Mouse (Mus musculus): ENCODE results near the gene Stra6. TPM values are rescaled to one million over a fixed set of nuclear protein-coding genes. Genes with fewer than 3 reads are reported as not detected.
A peak's percentile ranks its signal among the peaks of the same experiment; 100 is the strongest.

Stra6 gene
- total and polyA plus RNA-seq, 2 experiments: not detected

DNA sequence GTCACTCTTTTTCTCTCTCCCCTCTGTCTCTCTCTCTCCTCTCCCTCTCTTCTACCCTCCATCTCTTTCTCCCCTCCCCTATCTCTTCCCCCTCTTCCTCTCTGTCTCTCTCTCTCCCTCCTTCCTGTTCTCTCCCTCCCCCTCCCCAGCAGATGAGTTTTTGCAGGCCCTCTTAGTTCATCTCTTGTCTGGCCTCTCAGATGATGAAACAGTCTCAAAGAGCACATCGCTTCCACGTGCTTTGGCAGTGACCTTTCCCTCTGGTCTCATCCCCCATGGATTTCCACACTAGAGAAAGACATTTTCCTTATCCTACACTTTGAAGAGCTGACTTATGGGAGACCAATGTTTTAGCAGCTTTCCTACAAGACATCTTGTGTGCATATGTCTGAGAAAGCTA, 109.3 kb downstream of the Stra6 start:
- 22% methylated on average over 2 of the region's 2 CpGs for WGBS
- Histone ChIP-seq H3K27me3 (ENCODE audit: control insufficient read depth, insufficient read depth, low read length) (no peaks in the 10 kb centered on the region), H3K4me1 (ENCODE audit: control insufficient read depth, insufficient read depth, low read length) (no peaks in the 10 kb centered on the region), H3K79me2 (ENCODE audit: control insufficient read depth, insufficient read depth, low read length) (no peaks in the 10 kb centered on the region), H3K27ac (replicated peaks; ENCODE audit: insufficient read depth, low read depth, low read length) (no peak overlapping the region), H3K36me3 (ENCODE audit: control insufficient read depth, insufficient read depth, low read length) (no peaks in the 10 kb centered on the region), H3K9ac (ENCODE audit: low read depth, low read length) (no peak overlapping the region), H3K4me3 (ENCODE audit: insufficient read depth, low read depth, low read length) (no peak overlapping the region)
- peak; percentile 42 for DNase-seq (ENCODE audit: extremely low read depth, low read depth, low spot score)
- TF ChIP-seq CTCF (IDR thresholded peaks at IDR 0.05; ENCODE audit: low read depth, low read length) (no peak), POLR2A (IDR thresholded peaks at IDR 0.05; ENCODE audit: extremely low read depth, insufficient read depth, low read length) (no peak)

DNA sequence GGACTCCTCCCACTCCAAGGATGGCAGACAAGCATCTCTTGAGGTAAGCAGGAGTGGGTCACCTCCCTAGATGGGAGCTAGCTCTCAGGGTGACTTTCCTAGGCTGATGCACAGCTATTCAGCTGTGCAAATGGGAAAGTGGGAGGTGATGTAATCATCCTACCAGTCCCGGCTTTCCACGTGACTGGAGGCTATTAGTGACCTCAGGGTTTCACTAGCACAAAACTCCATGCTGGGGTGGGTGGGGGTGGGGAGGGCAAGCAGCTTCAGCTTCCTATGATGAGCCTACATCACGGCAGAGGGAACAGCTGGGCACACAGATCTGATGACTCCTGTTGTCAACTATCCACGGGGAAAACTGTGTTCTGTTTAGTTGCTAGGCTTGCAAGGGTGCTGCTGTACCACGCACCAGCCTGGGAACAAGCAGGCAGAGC, 111.2 kb downstream of the Stra6 start:
- H3K4me3 ChIP-seq (ENCODE audit: insufficient read depth, low read depth, low read length): no peak overlapping the region
- TF ChIP-seq CTCF (IDR thresholded peaks at IDR 0.05; ENCODE audit: low read depth, low read length) (no peak), POLR2A (IDR thresholded peaks at IDR 0.05; ENCODE audit: extremely low read depth, insufficient read depth, low read length) (no peak)
- no peak for DNase-seq (ENCODE audit: extremely low read depth, low read depth, low spot score)
- no peaks in the 10 kb centered on the region for H3K27me3 ChIP-seq (ENCODE audit: control insufficient read depth, insufficient read depth, low read length)
- H3K9ac ChIP-seq (ENCODE audit: low read depth, low read length): no peak overlapping the region
- WGBS: 49% methylated on average over 5 of the region's 5 CpGs
- no peaks in the 10 kb centered on the region for H3K4me1 ChIP-seq (ENCODE audit: control insufficient read depth, insufficient read depth, low read length)
- no peaks in the 10 kb centered on the region for H3K79me2 ChIP-seq (ENCODE audit: control insufficient read depth, insufficient read depth, low read length)
- H3K36me3 ChIP-seq (ENCODE audit: control insufficient read depth, insufficient read depth, low read length): no peaks in the 10 kb centered on the region
- no peak overlapping the region for H3K27ac ChIP-seq (replicated peaks; ENCODE audit: insufficient read depth, low read depth, low read length)

DNA sequence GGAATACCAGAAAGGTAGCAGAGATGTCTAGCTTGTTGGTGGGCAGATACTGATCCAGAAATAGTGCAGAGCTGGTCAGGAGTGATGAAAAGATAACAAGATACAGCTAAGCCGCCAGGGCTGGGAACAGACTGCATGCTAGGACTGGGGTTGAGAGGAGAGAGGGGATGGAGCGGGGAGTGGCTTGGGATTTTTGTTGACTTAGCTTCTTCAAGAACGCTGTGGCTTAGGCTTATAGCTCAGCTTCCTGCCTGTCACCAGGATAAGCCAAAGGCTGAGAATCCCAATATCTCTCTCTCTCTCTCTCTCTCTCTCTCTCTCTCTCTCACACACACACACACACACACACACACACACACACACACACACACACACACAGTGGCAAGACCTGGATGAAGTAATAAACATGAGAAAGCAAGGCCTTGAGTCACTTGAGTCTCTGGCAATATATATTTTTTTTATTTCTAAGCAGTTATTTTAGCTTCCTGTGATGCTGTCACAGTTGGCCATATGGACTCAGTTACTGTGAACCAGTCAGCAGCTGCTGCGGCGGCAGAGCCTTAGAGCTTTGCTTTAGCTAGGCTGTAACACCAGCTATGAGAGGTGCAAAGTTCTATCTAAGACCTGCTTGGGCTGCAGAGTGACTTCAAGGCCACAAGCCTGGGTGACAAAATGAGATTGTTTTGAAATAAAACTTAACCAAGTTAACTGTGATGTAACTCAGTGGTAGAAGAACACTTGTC, 112.3 kb downstream of the Stra6 start:
- 56% methylated on average over 5 of the region's 5 CpGs for WGBS
- H3K36me3 ChIP-seq (ENCODE audit: control insufficient read depth, insufficient read depth, low read length): no peaks in the 10 kb centered on the region
- no peak overlapping the region for H3K27ac ChIP-seq (replicated peaks; ENCODE audit: insufficient read depth, low read depth, low read length)
- no peak for DNase-seq (ENCODE audit: extremely low read depth, low read depth, low spot score)
- H3K4me3 ChIP-seq (ENCODE audit: insufficient read depth, low read depth, low read length): no peak overlapping the region
- TF ChIP-seq CTCF (IDR thresholded peaks at IDR 0.05; ENCODE audit: low read depth, low read length) (no peak), POLR2A (IDR thresholded peaks at IDR 0.05; ENCODE audit: extremely low read depth, insufficient read depth, low read length) (no peak)
- no peak overlapping the region for H3K9ac ChIP-seq (ENCODE audit: low read depth, low read length)
- no peaks in the 10 kb centered on the region for H3K4me1 ChIP-seq (ENCODE audit: control insufficient read depth, insufficient read depth, low read length)
- no peaks in the 10 kb centered on the region for H3K27me3 ChIP-seq (ENCODE audit: control insufficient read depth, insufficient read depth, low read length)
- H3K79me2 ChIP-seq (ENCODE audit: control insufficient read depth, insufficient read depth, low read length): no peaks in the 10 kb centered on the region

DNA sequence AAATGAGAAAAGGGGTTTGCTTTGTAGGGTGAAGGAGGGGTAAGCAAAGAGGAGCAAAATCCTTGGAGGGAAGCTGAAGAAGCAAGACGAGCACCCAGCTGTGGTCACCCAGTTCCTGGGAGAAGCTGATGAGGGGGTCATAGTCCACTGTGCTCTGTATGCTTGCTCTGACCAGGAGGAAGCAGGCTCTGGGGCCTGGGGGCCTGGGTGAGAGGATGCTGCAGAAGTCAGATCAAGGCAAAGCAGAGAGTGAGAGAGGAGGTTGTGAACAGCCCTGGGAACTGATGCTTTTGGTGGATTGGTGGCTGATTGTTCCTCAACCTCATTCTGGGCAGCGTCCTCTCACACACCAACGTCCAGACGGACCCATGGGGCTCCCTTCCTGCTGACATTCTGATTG, 113.6 kb downstream of the Stra6 start:
- Histone ChIP-seq H3K36me3 (ENCODE audit: control insufficient read depth, insufficient read depth, low read length) (no peaks in the 10 kb centered on the region), H3K79me2 (ENCODE audit: control insufficient read depth, insufficient read depth, low read length) (no peaks in the 10 kb centered on the region), H3K4me3 (ENCODE audit: insufficient read depth, low read depth, low read length) (no peak overlapping the region), H3K9ac (ENCODE audit: low read depth, low read length) (no peak overlapping the region), H3K4me1 (ENCODE audit: control insufficient read depth, insufficient read depth, low read length) (no peaks in the 10 kb centered on the region), H3K27me3 (ENCODE audit: control insufficient read depth, insufficient read depth, low read length) (no peaks in the 10 kb centered on the region), H3K27ac (replicated peaks; ENCODE audit: insufficient read depth, low read depth, low read length) (no peak overlapping the region)
- WGBS: 67% methylated on average over 4 of the region's 4 CpGs
- DNase-seq (ENCODE audit: extremely low read depth, low read depth, low spot score): no peak
- TF ChIP-seq CTCF (IDR thresholded peaks at IDR 0.05; ENCODE audit: low read depth, low read length): no peak
- no peak for TF ChIP-seq POLR2A (IDR thresholded peaks at IDR 0.05; ENCODE audit: extremely low read depth, insufficient read depth, low read length)

DNA sequence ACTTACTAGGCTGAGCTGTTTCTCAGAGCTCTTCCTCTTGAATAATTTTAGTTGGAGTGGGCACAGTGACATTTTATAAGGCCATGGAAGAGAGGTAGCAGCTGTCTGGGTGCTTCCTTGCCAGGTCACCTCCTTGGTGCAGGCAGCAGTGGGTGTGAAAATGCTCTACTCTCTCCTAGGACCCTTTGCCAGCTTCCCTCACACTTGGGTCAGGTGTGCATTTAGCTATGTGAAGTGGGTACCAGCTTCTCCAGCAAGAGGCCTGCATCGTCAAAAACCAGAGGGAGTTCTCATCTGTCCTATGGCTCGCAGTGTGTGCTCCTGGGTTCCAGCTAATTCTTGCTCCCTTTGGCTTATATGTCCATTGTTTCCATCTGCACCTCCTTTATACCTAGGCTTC, 115.8 kb downstream of the Stra6 start:
- DNase-seq (ENCODE audit: extremely low read depth, low read depth, low spot score): no peak
- H3K9ac ChIP-seq (ENCODE audit: low read depth, low read length): no peak overlapping the region
- no peaks in the 10 kb centered on the region for H3K36me3 ChIP-seq (ENCODE audit: control insufficient read depth, insufficient read depth, low read length)
- TF ChIP-seq CTCF (IDR thresholded peaks at IDR 0.05; ENCODE audit: low read depth, low read length) (no peak), POLR2A (IDR thresholded peaks at IDR 0.05; ENCODE audit: extremely low read depth, insufficient read depth, low read length) (no peak)
- no peak overlapping the region for H3K4me3 ChIP-seq (ENCODE audit: insufficient read depth, low read depth, low read length)
- no peak overlapping the region for H3K27ac ChIP-seq (replicated peaks; ENCODE audit: insufficient read depth, low read depth, low read length)
- H3K4me1 ChIP-seq (ENCODE audit: control insufficient read depth, insufficient read depth, low read length): no peaks in the 10 kb centered on the region
- no peaks in the 10 kb centered on the region for H3K79me2 ChIP-seq (ENCODE audit: control insufficient read depth, insufficient read depth, low read length)
- 95% methylated on average over 2 of the region's 2 CpGs for WGBS
- no peaks in the 10 kb centered on the region for H3K27me3 ChIP-seq (ENCODE audit: control insufficient read depth, insufficient read depth, low read length)

DNA sequence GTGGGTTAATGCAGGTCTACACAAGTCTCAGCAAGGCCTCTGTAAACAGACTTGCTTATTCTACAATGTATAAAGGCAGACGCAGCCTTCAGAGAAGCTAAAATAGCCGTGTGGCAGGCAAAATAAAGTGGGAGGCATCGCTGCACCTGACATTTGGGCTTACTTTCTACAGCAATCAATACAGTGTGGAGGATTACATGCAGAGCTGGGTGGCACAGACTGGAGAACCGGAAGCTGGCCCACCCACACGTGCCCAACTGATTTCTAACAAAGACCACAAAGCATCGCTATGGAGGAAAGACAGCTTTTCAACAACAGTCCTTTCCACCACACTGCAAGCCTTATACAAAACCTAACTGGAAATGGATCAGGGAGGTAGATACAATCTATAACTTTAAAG, 120.9 kb downstream of the Stra6 start:
- Histone ChIP-seq H3K4me3 (ENCODE audit: insufficient read depth, low read depth, low read length) (no peak overlapping the region), H3K27me3 (ENCODE audit: control insufficient read depth, insufficient read depth, low read length) (no peaks in the 10 kb centered on the region), H3K27ac (replicated peaks; ENCODE audit: insufficient read depth, low read depth, low read length) (no peak overlapping the region), H3K36me3 (ENCODE audit: control insufficient read depth, insufficient read depth, low read length) (no peaks in the 10 kb centered on the region), H3K79me2 (ENCODE audit: control insufficient read depth, insufficient read depth, low read length) (no peaks in the 10 kb centered on the region), H3K4me1 (ENCODE audit: control insufficient read depth, insufficient read depth, low read length) (no peaks in the 10 kb centered on the region), H3K9ac (ENCODE audit: low read depth, low read length) (no peak overlapping the region)
- DNase-seq (ENCODE audit: extremely low read depth, low read depth, low spot score): no peak
- TF ChIP-seq POLR2A (IDR thresholded peaks at IDR 0.05; ENCODE audit: extremely low read depth, insufficient read depth, low read length): no peak
- no peak for TF ChIP-seq CTCF (IDR thresholded peaks at IDR 0.05; ENCODE audit: low read depth, low read length)
- WGBS: 80% methylated on average over 6 of the region's 6 CpGs

Data from liver, adult 2 months (tissue).